Mouse (Mus musculus) embryonic facial prominence, embryonic 10.5 days (tissue): ENCODE results near the gene Gpr156. TPM values are rescaled to one million over a fixed set of nuclear protein-coding genes. Genes with fewer than 3 reads are reported as not detected.

Source experiments
- DNase-seq: peaks from one replicate; pipeline ENCODE4 v3.0.0-alpha.2; 2017; ENCODE audit warnings: low spot score
- H3K27ac ChIP-seq: fragments of 300-500 bp; sonication (generic); replicated peaks from 2 replicates; pipeline ENCODE4 v1.5.1; 2016; ENCODE audit warnings: mild to moderate bottlenecking
- H3K27me3 ChIP-seq: fragments of 300-500 bp; sonication (generic); replicated peaks from 2 replicates; pipeline ENCODE4 v1.6.1; 2016; ENCODE audit warnings: low read depth, mild to moderate bottlenecking; ENCODE audit not compliant: poor library complexity, severe bottlenecking
- H3K36me3 ChIP-seq: fragments of 300-500 bp; sonication (generic); replicated peaks from 2 replicates; pipeline ENCODE4 v1.6.1; 2016; ENCODE audit warnings: mild to moderate bottlenecking, moderate library complexity
- H3K4me1 ChIP-seq: fragments of 300-500 bp; sonication (generic); 2 replicates; pipeline ENCODE4 v1.6.1; 2016
- H3K4me3 ChIP-seq: fragments of 300-500 bp; sonication (generic); 2 replicates; pipeline ENCODE4 v1.5.1; 2016; ENCODE audit warnings: mild to moderate bottlenecking, moderate library complexity
- H3K9me3 ChIP-seq: fragments of 300-500 bp; sonication (generic); 2 replicates; pipeline ENCODE4 v1.6.1; 2016; ENCODE audit warnings: mild to moderate bottlenecking
- whole genome bisulfite sequencing: fragments of 180-500 bp; shearing (Covaris S2); methylation state at CpG from one replicate; pipeline ENCODE4 v1.1.7; 2016; 5-methylcytosine and 5-hydroxymethylcytosine counted together
- polyA plus RNA-seq: library from polyadenylated mRNA; unstranded; fragments of >200 nt; fragmentation: Nextera tagmentation; extraction: Ambion mirVana; gene quantifications from 2 replicates; pipeline ENCODE4 v1.2.1, GENCODE M21; 2016

Gene Gpr156
- polyA plus RNA-seq = 0.99 and 1.2 TPM in 2 replicates

DNA sequence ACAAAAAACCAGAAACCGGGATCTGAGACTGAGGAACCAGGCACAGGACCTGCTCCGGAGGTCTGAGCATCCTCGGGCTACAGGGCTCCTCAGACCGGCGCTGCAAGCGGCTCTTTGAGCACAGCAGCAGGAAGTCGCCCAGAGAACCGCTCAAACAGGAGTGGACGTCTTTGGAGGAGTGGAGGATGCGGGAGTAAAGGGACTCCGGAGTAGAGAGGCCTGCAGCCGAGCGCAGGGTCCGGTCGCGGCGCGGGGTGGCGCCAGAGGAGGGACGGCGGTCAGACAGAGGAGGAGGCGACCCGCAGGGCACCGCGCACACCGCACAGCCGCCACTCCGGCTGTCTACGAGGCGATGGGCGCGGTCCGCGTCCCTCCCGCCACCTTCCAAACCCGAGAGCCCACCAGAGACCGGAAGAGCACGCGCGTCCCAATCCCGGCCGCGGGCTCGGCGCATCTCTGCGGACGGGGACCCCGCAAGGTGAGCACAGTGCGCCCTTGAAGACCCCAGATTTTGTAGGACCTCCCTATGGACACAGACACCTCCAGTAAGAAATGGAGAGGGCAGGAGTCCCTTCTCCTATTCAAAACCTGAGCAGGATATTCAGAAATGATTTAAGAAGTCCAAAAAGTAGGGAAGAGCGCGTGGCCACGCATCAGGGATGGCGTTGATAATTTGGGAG, at the start of gene Gpr156:
Gpr156 (plus strand) TSS at position 359 of the 680 bp plus-strand sequence.
- H3K27me3 ChIP-seq = peaks cover 43% of the 10 kb centered on the region
- H3K4me3 ChIP-seq = peak within 1 kb of the TSS; percentile 62
- peak within 1 kb of the TSS; percentile 63 for H3K27ac ChIP-seq
- peak; percentile 77 for DNase-seq
- H3K4me1 ChIP-seq = peaks cover 15% of the 10 kb centered on the region
- no peaks in the 10 kb centered on the region for H3K9me3 ChIP-seq
- no peaks in the 10 kb centered on the region for H3K36me3 ChIP-seq
- 2% methylated on average over 53 of the region's 53 CpGs for WGBS

DNA sequence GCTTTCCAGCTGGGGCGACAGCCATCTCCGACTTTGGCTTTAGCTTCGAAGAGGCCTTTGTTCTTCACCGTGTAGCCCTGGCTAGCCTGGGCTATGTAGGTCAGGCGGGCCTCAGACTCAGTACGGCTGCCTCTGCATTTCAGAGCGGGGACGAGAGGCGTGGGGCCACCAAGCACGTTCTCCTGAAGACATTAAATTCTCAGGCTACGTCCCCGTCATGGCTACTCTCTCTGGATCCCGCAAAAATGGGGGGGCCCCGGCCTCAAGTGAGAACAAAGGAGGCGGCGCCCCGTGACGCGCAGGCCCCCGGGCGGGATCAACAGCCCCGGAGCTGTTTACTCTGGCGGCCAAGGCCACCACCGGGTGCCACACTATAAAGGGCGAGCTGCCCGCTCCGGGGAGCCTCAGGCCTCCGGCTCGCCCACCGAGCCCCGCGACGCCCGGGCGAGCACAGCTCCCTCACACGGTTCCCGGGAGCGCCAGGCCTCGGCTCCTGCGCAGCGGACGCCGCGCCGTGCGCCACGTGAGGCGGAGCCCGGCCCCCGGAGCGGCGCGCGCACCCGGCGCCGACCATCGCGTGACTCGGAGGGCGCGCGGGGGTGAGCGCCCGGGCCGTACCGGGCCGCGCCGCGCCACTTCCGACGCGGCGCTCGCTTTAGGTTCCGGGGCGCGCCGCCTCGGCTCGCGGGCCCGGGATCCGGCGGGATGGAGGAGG, 48.3 kb upstream of the Gpr156 start, which contains the start of gene Lrrc58:
Lrrc58 (plus strand) TSS at position 599 of the 715 bp plus-strand sequence.
- under 1% methylated on average over 86 of the region's 86 CpGs for WGBS
- Histone ChIP-seq H3K36me3 (peaks cover 28% of the 10 kb centered on the region), H3K4me1 (peaks cover 24% of the 10 kb centered on the region), H3K27me3 (no peaks in the 10 kb centered on the region), H3K27ac (peak within 1 kb of the TSS; percentile 99), H3K4me3 (peak within 1 kb of the TSS; percentile 100), H3K9me3 (no peaks in the 10 kb centered on the region)
- peak; percentile 90 for DNase-seq

DNA sequence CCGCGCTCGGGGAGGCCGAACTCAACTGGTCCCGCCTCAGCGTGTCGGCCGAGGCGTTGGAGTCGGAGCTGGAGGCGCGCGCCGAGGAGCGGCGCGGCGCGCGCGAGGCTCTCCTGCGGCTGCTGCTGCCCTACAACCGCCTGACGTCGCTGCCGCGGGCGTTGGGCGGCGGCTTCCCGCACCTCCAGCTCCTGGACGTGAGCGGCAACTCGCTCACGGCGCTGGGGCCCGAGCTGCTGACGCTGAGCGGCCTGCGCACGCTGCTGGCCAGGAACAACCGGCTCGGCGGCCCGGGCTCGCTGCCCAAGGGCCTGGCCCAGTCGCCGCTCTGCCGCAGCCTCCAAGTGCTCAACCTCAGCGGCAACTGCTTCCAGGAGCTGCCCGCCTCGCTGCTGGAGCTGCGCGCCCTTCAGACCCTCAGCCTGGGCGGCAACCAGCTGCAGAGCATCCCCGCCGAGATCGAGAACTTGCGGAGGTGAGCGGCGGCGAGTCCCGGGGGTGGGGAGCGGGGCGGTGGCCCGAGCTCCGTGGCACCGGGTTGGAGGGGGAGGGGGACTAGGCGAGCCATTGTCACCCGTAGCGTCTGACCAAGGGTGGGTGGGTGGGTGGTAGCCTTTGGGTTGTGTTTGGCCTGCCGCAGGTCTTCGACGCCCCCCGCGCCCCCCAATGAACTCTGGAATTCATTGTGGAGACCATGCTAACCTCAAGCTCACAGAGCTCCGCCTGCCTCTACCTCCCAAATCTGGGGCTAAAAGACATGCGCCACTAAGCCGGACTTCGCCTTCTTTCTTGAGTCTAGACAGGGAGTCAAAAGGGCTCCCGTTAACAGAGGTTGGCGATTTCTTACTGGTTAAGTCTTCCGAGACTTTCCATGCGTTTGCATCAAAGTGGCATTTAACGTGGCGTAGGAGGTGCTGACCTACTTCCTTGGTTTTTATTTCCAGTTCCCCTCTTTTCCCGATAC, 47.5 kb upstream of the Gpr156 start:
- WGBS = under 1% methylated on average over 87 of the region's 87 CpGs
- Histone ChIP-seq H3K9me3 (no peaks in the 10 kb centered on the region), H3K4me3 (peak overlapping the region; percentile 100), H3K27me3 (no peaks in the 10 kb centered on the region), H3K4me1 (peaks cover 24% of the 10 kb centered on the region), H3K36me3 (peaks cover 36% of the 10 kb centered on the region), H3K27ac (peak overlapping the region; percentile 99)
- DNase-seq = peak; percentile 83

GRCm38 (mm10) chr16:37869470-37870231, 46.6 kb upstream of the Gpr156 start:
- 33% methylated on average over 4 of the region's 4 CpGs for WGBS
- DNase-seq = no peak
- peak overlapping the region; percentile 99 for H3K27ac ChIP-seq
- peak overlapping the region; percentile 100 for H3K4me3 ChIP-seq
- peaks cover 38% of the 10 kb centered on the region for H3K36me3 ChIP-seq
- peaks cover 24% of the 10 kb centered on the region for H3K4me1 ChIP-seq
- no peaks in the 10 kb centered on the region for H3K9me3 ChIP-seq
- H3K27me3 ChIP-seq = no peaks in the 10 kb centered on the region

DNA sequence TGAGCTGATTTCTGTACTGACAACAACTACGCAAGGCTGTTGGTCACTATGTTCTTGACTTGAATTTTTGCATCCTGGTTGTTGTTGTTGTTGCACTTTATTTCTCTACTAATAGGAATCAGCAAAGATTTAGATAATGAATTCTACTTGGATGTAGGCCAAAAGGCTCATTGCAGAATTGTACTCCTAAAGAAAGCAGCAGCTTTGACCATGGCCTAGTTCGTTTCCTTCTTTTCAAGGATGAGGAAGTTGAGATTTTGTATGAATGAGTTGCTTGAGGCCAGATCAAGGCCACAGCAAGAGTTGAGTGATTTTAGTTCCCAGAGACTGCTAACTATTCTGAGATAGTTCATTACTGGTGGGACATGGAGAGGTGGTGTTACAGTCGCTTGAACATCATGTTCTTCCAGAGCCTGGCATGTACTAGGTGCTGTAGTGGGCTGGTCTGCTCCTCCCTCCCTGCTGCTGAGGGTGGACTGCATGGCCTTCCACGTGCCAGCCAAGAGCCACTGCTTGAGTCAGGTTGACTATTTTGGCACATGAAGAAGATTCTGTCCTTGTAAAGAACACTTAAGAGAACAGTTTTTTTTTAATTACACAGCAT, 45.1 kb upstream of the Gpr156 start:
- Histone ChIP-seq H3K36me3 (peaks cover 45% of the 10 kb centered on the region), H3K27me3 (no peaks in the 10 kb centered on the region), H3K4me3 (peak overlapping the region; percentile 16; the same call in 1 of the 2 replicates), H3K4me1 (peaks cover 24% of the 10 kb centered on the region), H3K9me3 (no peaks in the 10 kb centered on the region), H3K27ac (no peak overlapping the region)
- no peak for DNase-seq
- 89% methylated on average over 4 of the region's 4 CpGs for WGBS

GRCm38 (mm10) chr16:37874501-37875235, 41.6 kb upstream of the Gpr156 start:
- H3K27me3 ChIP-seq = no peaks in the 10 kb centered on the region
- H3K27ac ChIP-seq = no peak overlapping the region
- H3K4me1 ChIP-seq = peaks cover 19% of the 10 kb centered on the region
- peaks cover 79% of the 10 kb centered on the region for H3K36me3 ChIP-seq
- no peaks in the 10 kb centered on the region for H3K9me3 ChIP-seq
- DNase-seq = no peak
- H3K4me3 ChIP-seq = no peak overlapping the region
- WGBS = 89% methylated on average over 4 of the region's 4 CpGs

DNA sequence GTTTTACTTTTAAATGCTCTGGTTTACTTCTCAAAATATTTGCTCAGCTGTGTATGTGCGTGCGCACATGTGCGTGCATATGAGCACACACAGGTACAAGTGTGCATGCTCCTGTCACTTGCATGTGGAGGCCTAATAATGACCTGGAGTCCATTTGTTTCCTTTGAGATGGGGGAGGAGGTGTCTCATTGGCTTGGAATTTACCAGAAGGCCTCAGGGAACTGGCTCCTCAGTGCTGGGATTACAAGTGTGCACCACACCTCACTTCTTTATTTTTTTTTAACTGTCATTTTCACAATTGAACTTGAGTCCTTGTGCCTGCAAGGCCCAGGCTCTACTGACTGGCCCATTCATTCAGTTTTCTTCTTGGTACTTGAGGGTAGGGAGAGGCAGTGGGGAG, 38.9 kb upstream of the Gpr156 start:
- Histone ChIP-seq H3K27me3 (no peaks in the 10 kb centered on the region), H3K4me1 (0 out of 2 replicates have a peak, but pooled peaks cover 4% of the 10 kb centered on the region), H3K27ac (no peak overlapping the region), H3K4me3 (no peak overlapping the region), H3K36me3 (peaks cover 84% of the 10 kb centered on the region), H3K9me3 (no peaks in the 10 kb centered on the region)
- DNase-seq = no peak
- WGBS = 97% methylated on average over 3 of the region's 3 CpGs

GRCm38 (mm10) chr16:37878951-37879505, 37.3 kb upstream of the Gpr156 start:
- H3K4me1 ChIP-seq = 0 out of 2 replicates have a peak, but pooled peaks cover 4% of the 10 kb centered on the region
- H3K27ac ChIP-seq = no peak overlapping the region
- no peak for DNase-seq
- H3K4me3 ChIP-seq = no peak overlapping the region
- no peaks in the 10 kb centered on the region for H3K27me3 ChIP-seq
- H3K9me3 ChIP-seq = no peaks in the 10 kb centered on the region
- 93% methylated on average over 7 of the region's 7 CpGs for WGBS
- H3K36me3 ChIP-seq = peaks cover 86% of the 10 kb centered on the region

- peaks cover 86% of the 10 kb centered on the region for H3K36me3 ChIP-seq
- no peaks in the 10 kb centered on the region for H3K27me3 ChIP-seq
- 0 out of 2 replicates have a peak, but pooled peaks cover 4% of the 10 kb centered on the region for H3K4me1 ChIP-seq
- no peak overlapping the region for H3K27ac ChIP-seq
- 94% methylated on average over 4 of the region's 4 CpGs for WGBS
- no peak overlapping the region for H3K4me3 ChIP-seq
- no peaks in the 10 kb centered on the region for H3K9me3 ChIP-seq
- DNase-seq = no peak
These were observed 36.4 kb upstream of the Gpr156 start for GRCm38 (mm10) chr16:37879750-37880419.

DNA sequence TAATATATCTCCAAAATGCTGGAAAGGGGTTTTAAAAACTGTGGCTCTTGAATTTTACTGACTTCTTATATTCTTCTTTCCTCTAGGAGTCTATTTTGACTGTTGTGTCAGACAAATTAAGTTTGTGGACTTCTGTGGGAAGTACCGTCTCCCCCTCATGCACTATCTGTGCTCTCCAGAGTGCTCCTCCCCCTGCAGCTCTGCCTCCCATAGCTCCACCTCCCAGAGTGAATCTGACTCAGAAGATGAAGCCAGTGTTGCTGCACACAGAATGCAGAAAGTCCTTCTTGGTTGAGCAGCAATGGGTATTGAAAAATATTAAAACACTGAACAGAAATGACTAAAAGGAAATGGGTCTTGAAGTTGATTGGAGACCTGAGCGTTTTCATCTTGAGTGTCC, 35.1 kb upstream of the Gpr156 start:
- no peaks in the 10 kb centered on the region for H3K9me3 ChIP-seq
- WGBS = 83% methylated on average over 2 of the region's 2 CpGs
- peaks cover 84% of the 10 kb centered on the region for H3K36me3 ChIP-seq
- 0 out of 2 replicates have a peak, but pooled peaks cover 4% of the 10 kb centered on the region for H3K4me1 ChIP-seq
- no peaks in the 10 kb centered on the region for H3K27me3 ChIP-seq
- no peak overlapping the region for H3K27ac ChIP-seq
- H3K4me3 ChIP-seq = no peak overlapping the region
- no peak for DNase-seq
